ENCODE assay signal across 7 mouse cellular contexts in genomic region chr10:41552847-41553589, GRCm38 (mm10). TPM values are rescaled to one million over a fixed set of nuclear protein-coding genes. Genes with fewer than 3 reads are reported as not detected.
DNase-seq lines count a peak whose midpoint lies in the region; ATAC-seq lines count a peak whose summit lies in the region.

No protein-coding gene starts in this region.

- DNase-seq in A20 (ENCODE audit: low read depth, low spot score), result peak; percentile 91
- DNase-seq in CD4-positive helper T cell, adult 2 months (ENCODE audit: low read depth, low spot score), result peak; percentile 61
- DNase-seq in embryo, embryonic 9.5 days (ENCODE audit: extremely low spot score), result peak; percentile 39
- peak; percentile 78 to 88 for DNase-seq in kidney, postnatal 25 days
- peak; percentile 34 to 37 for DNase-seq in lung, postnatal 4 days
- DNase-seq in thymus, adult 18-20 months, result peak; percentile 88 to 90

- WGBS in heart, embryonic 16.5 days, result 39% methylated on average over 14 of the region's 14 CpGs

- ATAC-seq in heart, embryonic 16.5 days (replicated peaks; ENCODE audit: extremely low read depth, insufficient read depth, low FRiP score), result peak; percentile 72

- H3K27ac ChIP-seq in heart, embryonic 16.5 days (ENCODE audit: low read length), result peak overlapping the region; percentile 61

- no peaks in the 10 kb centered on the region for H3K27me3 ChIP-seq in heart, embryonic 16.5 days (ENCODE audit: control insufficient read depth, insufficient read depth, low read length)

- H3K9me3 ChIP-seq in heart, embryonic 16.5 days (replicated peaks; ENCODE audit: control insufficient read depth, low read length), result peaks cover 11% of the 10 kb centered on the region

- no peak overlapping the region for H3K9ac ChIP-seq in heart, embryonic 16.5 days (ENCODE audit: low read length)

- no peak overlapping the region for H3K4me3 ChIP-seq in heart, embryonic 16.5 days (ENCODE audit: low read length)

- no peak overlapping the region for H3K4me2 ChIP-seq in heart, embryonic 16.5 days (ENCODE audit: low read depth, low read length)

- H3K36me3 ChIP-seq in heart, embryonic 16.5 days (ENCODE audit: control insufficient read depth, insufficient read depth), result peaks cover 3% of the 10 kb centered on the region; the same call in 1 of the 2 replicates

- H3K4me1 ChIP-seq in heart, embryonic 16.5 days (ENCODE audit: control insufficient read depth, insufficient read depth, low read length), result peaks cover 8% of the 10 kb centered on the region

RNA-seq across cellular contexts. Expression of gene Cd164, which starts 33.8 kb away (rescaled TPM):
- polyA plus RNA-seq in heart, embryonic 16.5 days (2015; fragmentation: Nextera tagmentation; extraction: Ambion mirVana), result 179 and 196 TPM in 2 replicates

Comparison
In these comparisons a context has a peak if more than half of its experiments do, and no peak if none do; other contexts are left out.
1. DNase-seq: peak in every context shown above with its lines; median percentile 91 in A20; 89 in thymus, adult 18-20 months; 83 in kidney, postnatal 25 days; 61 in CD4-positive helper T cell, adult 2 months; 39 in embryo, embryonic 9.5 days; 36 in lung, postnatal 4 days.